Mouse (Mus musculus): ENCODE measurements around the gene Slc6a20b.

- TF ChIP-seq CTCF (IDR thresholded peaks at IDR 0.05; ENCODE audit: low read depth) (no peak), EP300 (IDR thresholded peaks at IDR 0.05; ENCODE audit: low read depth) (no peak)
Observed at GRCm38 (mm10) chr9:123624741-123625140, 7.6 kb downstream of the Slc6a20b start.
